ENCODE assay signal across 11 mouse cellular contexts in the genomic region with DNA sequence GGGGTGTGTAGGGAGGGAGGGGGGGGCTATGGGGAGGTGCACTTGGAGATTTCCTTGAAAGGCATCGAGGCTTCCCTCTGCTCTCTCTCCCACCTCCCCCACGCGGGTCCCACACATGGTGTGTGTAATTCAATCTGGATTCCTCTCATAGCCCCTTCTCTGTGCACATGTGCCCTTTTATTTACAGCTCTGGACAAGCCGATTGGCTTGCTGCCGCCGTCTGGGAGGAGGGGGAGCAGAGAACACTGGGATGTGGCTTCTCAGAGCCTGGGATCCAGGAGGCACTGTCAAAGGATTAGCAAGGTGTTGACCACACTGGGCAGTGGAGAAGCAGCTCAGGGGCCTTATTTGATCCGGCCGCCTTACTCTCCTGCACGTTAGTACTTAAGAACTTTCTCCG. TPM values are rescaled to one million over a fixed set of nuclear protein-coding genes. Genes with fewer than 3 reads are reported as not detected.
DNase-seq lines count a peak whose midpoint lies in the region; ATAC-seq lines count a peak whose summit lies in the region.
"Had no signal": no experiment of that assay in that cellular context is flagged by ENCODE, and none has a peak within 500 bp of the region (broad histone marks: within the 10 kb centered on the region; RNA-seq: fewer than 3 reads in every experiment).

No protein-coding gene starts in this region.

- H3K36me3 ChIP-seq in midbrain, embryonic 11.5 days (ENCODE audit: control insufficient read depth, insufficient read depth, low read length), result no peaks in the 10 kb centered on the region
- H3K36me3 ChIP-seq in midbrain, embryonic 15.5 days (replicated peaks), result no peaks in the 10 kb centered on the region
- no peaks in the 10 kb centered on the region for H3K36me3 ChIP-seq in neural tube, embryonic 12.5 days

- no peaks in the 10 kb centered on the region for H3K27me3 ChIP-seq in midbrain, embryonic 11.5 days (ENCODE audit: control insufficient read depth, insufficient read depth, low read length)
- H3K27me3 ChIP-seq in midbrain, embryonic 15.5 days (replicated peaks), result no peaks in the 10 kb centered on the region
- H3K27me3 ChIP-seq in neural tube, embryonic 12.5 days (replicated peaks), result no peaks in the 10 kb centered on the region

- WGBS in midbrain, embryonic 11.5 days, result 28% methylated on average over 10 of the region's 10 CpGs
- 19% methylated on average over 10 of the region's 10 CpGs for WGBS in midbrain, embryonic 15.5 days
- 31% methylated on average over 10 of the region's 10 CpGs for WGBS in neural tube, embryonic 12.5 days

- no peak overlapping the region for H3K27ac ChIP-seq in midbrain, embryonic 11.5 days (ENCODE audit: low read depth, low read length)
- no peak overlapping the region for H3K27ac ChIP-seq in midbrain, embryonic 15.5 days
- H3K27ac ChIP-seq in neural tube, embryonic 12.5 days, result no peak overlapping the region

- H3K4me1 ChIP-seq in midbrain, embryonic 11.5 days (ENCODE audit: control insufficient read depth, insufficient read depth, low read length), result peaks cover 15% of the 10 kb centered on the region
- peaks cover 35% of the 10 kb centered on the region for H3K4me1 ChIP-seq in midbrain, embryonic 15.5 days
- peaks cover 32% of the 10 kb centered on the region for H3K4me1 ChIP-seq in neural tube, embryonic 12.5 days

- DNase-seq in heart, adult 11 months, result peak; percentile 93
- DNase-seq in heart, adult 8-10 months (ENCODE audit: low spot score), result no peak
- peak; percentile 79 for DNase-seq in midbrain, embryonic 11.5 days (ENCODE audit: low spot score, missing footprints)
- peak; percentile 44 to 54 for DNase-seq in heart, postnatal 10 days
- no peak for DNase-seq in right cerebral cortex, postnatal 36 days (ENCODE audit: low spot score in 2 of 2)
- no peak for DNase-seq in adrenal gland, postnatal 4 days (ENCODE audit: low spot score in 2 of 2)

- no peak overlapping the region for H3K4me2 ChIP-seq in midbrain, embryonic 11.5 days
- no peak overlapping the region for H3K4me2 ChIP-seq in midbrain, embryonic 15.5 days
- 0 out of 2 replicates have a peak overlapping the region, but pooled peaks have one; percentile 12 for H3K4me2 ChIP-seq in neural tube, embryonic 12.5 days (replicated peaks)

- H3K4me3 ChIP-seq in midbrain, embryonic 11.5 days (ENCODE audit: low read depth, low read length), result no peak overlapping the region
- no peak overlapping the region for H3K4me3 ChIP-seq in midbrain, embryonic 15.5 days
- no peak overlapping the region for H3K4me3 ChIP-seq in neural tube, embryonic 12.5 days
- H3K4me3 ChIP-seq: erythroblast, embryonic 14.5 days; myocyte had no signal

- intact Hi-C loops in heart, postnatal 10 days (cut with DNase I), result no loop called here

- 0 out of 2 replicates have a peak overlapping the region, but pooled peaks have one; percentile 40 for H3K9ac ChIP-seq in midbrain, embryonic 11.5 days (ENCODE audit: low read length)
- H3K9ac ChIP-seq in midbrain, embryonic 15.5 days, result no peak overlapping the region
- H3K9ac ChIP-seq in neural tube, embryonic 12.5 days, result no peak overlapping the region

- H3K9me3 ChIP-seq in midbrain, embryonic 11.5 days (ENCODE audit: control insufficient read depth, low read length), result no peaks in the 10 kb centered on the region
- H3K9me3 ChIP-seq in midbrain, embryonic 15.5 days, result no peaks in the 10 kb centered on the region
- no peaks in the 10 kb centered on the region for H3K9me3 ChIP-seq in neural tube, embryonic 12.5 days

- ATAC-seq in midbrain, embryonic 11.5 days (ENCODE audit: low FRiP score), result 0 out of 2 replicates have a peak, but pooled peaks have one; percentile 35
- ATAC-seq in midbrain, embryonic 15.5 days (replicated peaks), result no peak
- 0 out of 2 replicates have a peak, but pooled peaks have one; percentile 35 for ATAC-seq in neural tube, embryonic 12.5 days (ENCODE audit: low FRiP score, low read depth)

RNA-seq across cellular contexts. Expression of a gene that starts 19.2 kb away (rescaled TPM):
- total RNA-seq in heart, adult 8-10 months (2022), result 10 to 100 TPM; 47.4 to 58.6 (median 48.9) TPM
- 13.7 TPM in 2 replicates for polyA plus RNA-seq in midbrain, embryonic 11.5 days (2014; fragmentation: Nextera tagmentation; extraction: Ambion mirVana)
- polyA plus RNA-seq in midbrain, embryonic 15.5 days (2015; fragmentation: Nextera tagmentation; extraction: Ambion mirVana), result 104 and 107 TPM in 2 replicates
- total RNA-seq in heart, postnatal 10 days (2021), result 10 to 100 TPM; 42.9 to 61.4 TPM
- 52.7 and 53.3 TPM in 2 replicates for polyA plus RNA-seq in neural tube, embryonic 12.5 days (2016; fragmentation: Nextera tagmentation; extraction: Ambion mirVana)
- total RNA-seq in adrenal gland, postnatal 4 days (2021), result 10 to 100 TPM; 29.7 to 34.5 TPM

RNA-seq across cellular contexts. Expression of a gene that starts 28.0 kb away (rescaled TPM):
- total RNA-seq in heart, adult 8-10 months (2022), result not detected
- polyA plus RNA-seq in midbrain, embryonic 11.5 days (2014; fragmentation: Nextera tagmentation; extraction: Ambion mirVana), result 0.54 and 0.59 TPM in 2 replicates
- 0.52 and 1.7 TPM in 2 replicates for polyA plus RNA-seq in midbrain, embryonic 15.5 days (2015; fragmentation: Nextera tagmentation; extraction: Ambion mirVana)
- total RNA-seq in heart, postnatal 10 days (2021), result under 1 TPM in 1 of 2 experiments, not detected in 1; 0.62 TPM
- polyA plus RNA-seq in neural tube, embryonic 12.5 days (2016; fragmentation: Nextera tagmentation; extraction: Ambion mirVana), result 0.34 TPM in 1 of 2 replicates, not detected in the other
- under 1 TPM in 1 of 2 experiments, not detected in 1; 0.25 TPM for total RNA-seq in adrenal gland, postnatal 4 days (2021)

RNA-seq across cellular contexts. Expression of a gene that starts 40.8 kb away (rescaled TPM):
- total RNA-seq in heart, adult 8-10 months (2022), result 10 to 100 TPM; 31.3 to 38.2 (median 35.2) TPM
- 7.2 and 7.3 TPM in 2 replicates for polyA plus RNA-seq in midbrain, embryonic 11.5 days (2014; fragmentation: Nextera tagmentation; extraction: Ambion mirVana)
- 16.7 and 17.1 TPM in 2 replicates for polyA plus RNA-seq in midbrain, embryonic 15.5 days (2015; fragmentation: Nextera tagmentation; extraction: Ambion mirVana)
- total RNA-seq in heart, postnatal 10 days (2021), result 10 to 100 TPM; 42.3 to 42.6 TPM
- 14.9 and 15.4 TPM in 2 replicates for polyA plus RNA-seq in neural tube, embryonic 12.5 days (2016; fragmentation: Nextera tagmentation; extraction: Ambion mirVana)
- total RNA-seq in adrenal gland, postnatal 4 days (2021), result 10 to 100 TPM; 57.3 to 60.5 TPM

RNA-seq across cellular contexts. Expression of a gene that starts 53.5 kb away (rescaled TPM):
- 1 to 10 TPM in 1 of 4 experiments, under 1 TPM in 3; 0.24 to 1.1 (median 0.69) TPM for total RNA-seq in heart, adult 8-10 months (2022)
- 2.9 and 3.4 TPM in 2 replicates for polyA plus RNA-seq in midbrain, embryonic 11.5 days (2014; fragmentation: Nextera tagmentation; extraction: Ambion mirVana)
- polyA plus RNA-seq in midbrain, embryonic 15.5 days (2015; fragmentation: Nextera tagmentation; extraction: Ambion mirVana), result 6.0 and 6.6 TPM in 2 replicates
- total RNA-seq in heart, postnatal 10 days (2021), result under 1 TPM; 0.45 to 0.60 TPM
- polyA plus RNA-seq in neural tube, embryonic 12.5 days (2016; fragmentation: Nextera tagmentation; extraction: Ambion mirVana), result 2.7 and 2.9 TPM in 2 replicates
- total RNA-seq in adrenal gland, postnatal 4 days (2021), result 1 to 10 TPM in 1 of 2 experiments, under 1 TPM in 1; 0.95 to 2.1 TPM
- total RNA-seq: layer of hippocampus, postnatal 10 days had no signal

Comparison
In these comparisons a context has a peak if more than half of its experiments do, and no peak if none do; other contexts are left out.
1. DNase-seq: peak in heart, adult 11 months (single experiment), midbrain, embryonic 11.5 days (single experiment) and heart, postnatal 10 days (2 of 2); none in heart, adult 8-10 months (single experiment), right cerebral cortex, postnatal 36 days (0 of 2) and adrenal gland, postnatal 4 days (0 of 2).